Mouse (Mus musculus): ENCODE data around the gene Dpp10. TPM values are rescaled to one million over a fixed set of nuclear protein-coding genes. Genes with fewer than 3 reads are reported as not detected.
A peak's percentile ranks its signal among the peaks of the same experiment; 100 is the strongest.

Gene Dpp10
- polyA plus RNA-seq (2012; ENCODE audit: insufficient read depth, insufficient read length, missing spikeins), result 1.0 TPM in 1 of 2 replicates, not detected in the other

- no peaks in the 10 kb centered on the region for H3K4me1 ChIP-seq (ENCODE audit: control insufficient read depth, insufficient read depth, low read length)
- TF ChIP-seq POLR2A (IDR thresholded peaks at IDR 0.05; ENCODE audit: borderline replicate concordance, low read depth, low read length) (no peak), CTCF (IDR thresholded peaks at IDR 0.05; ENCODE audit: low read depth, low read length) (no peak)
Observed at GRCm38 (mm10) chr1:124044925-124045640, at the start of gene Dpp10. Gene Dpp10, minus strand, starts transcription at chr1:124045559.

GRCm38 (mm10) chr1:124048544-124048943 is 3.2 kb upstream of the Dpp10 start:
- no peak overlapping the region for H3K4me3 ChIP-seq (ENCODE audit: insufficient read depth, low read length)
- no peaks in the 10 kb centered on the region for H3K4me1 ChIP-seq (ENCODE audit: control insufficient read depth, insufficient read depth, low read length)
- TF ChIP-seq POLR2A (IDR thresholded peaks at IDR 0.05; ENCODE audit: borderline replicate concordance, low read depth, low read length) (no peak), CTCF (IDR thresholded peaks at IDR 0.05; ENCODE audit: low read depth, low read length) (no peak)
- H3K27ac ChIP-seq (ENCODE audit: insufficient read depth, low read depth, low read length), result no peak overlapping the region

More at GRCm38 (mm10) chr1:124044925-124045640, at the start of gene Dpp10:
- Histone ChIP-seq H3K4me3 (ENCODE audit: insufficient read depth, low read length) (peak within 1 kb of the TSS; percentile 50), H3K27ac (ENCODE audit: insufficient read depth, low read depth, low read length) (no peak within 1 kb of the TSS)

GRCm38 (mm10) chr1:124045761-124046300 is 472 bp upstream of the Dpp10 start:
- TF ChIP-seq POLR2A (IDR thresholded peaks at IDR 0.05; ENCODE audit: borderline replicate concordance, low read depth, low read length), result no peak
- no peak for TF ChIP-seq CTCF (IDR thresholded peaks at IDR 0.05; ENCODE audit: low read depth, low read length)
- peak overlapping the region; percentile 50 for H3K4me3 ChIP-seq (ENCODE audit: insufficient read depth, low read length)

GRCm38 (mm10) chr1:124044161-124044560 is 1.2 kb downstream of the Dpp10 start:
- H3K27ac ChIP-seq (ENCODE audit: insufficient read depth, low read depth, low read length), result no peak overlapping the region
- TF ChIP-seq CTCF (IDR thresholded peaks at IDR 0.05; ENCODE audit: low read depth, low read length), result no peak
- TF ChIP-seq POLR2A (IDR thresholded peaks at IDR 0.05; ENCODE audit: borderline replicate concordance, low read depth, low read length), result no peak
- no peak overlapping the region for H3K4me3 ChIP-seq (ENCODE audit: insufficient read depth, low read length)
- H3K4me1 ChIP-seq (ENCODE audit: control insufficient read depth, insufficient read depth, low read length), result no peaks in the 10 kb centered on the region

More at GRCm38 (mm10) chr1:124045761-124046300, 472 bp upstream of the Dpp10 start:
- Histone ChIP-seq H3K4me1 (ENCODE audit: control insufficient read depth, insufficient read depth, low read length) (no peaks in the 10 kb centered on the region), H3K27ac (ENCODE audit: insufficient read depth, low read depth, low read length) (no peak overlapping the region)

GRCm38 (mm10) chr1:124043421-124043820 is 1.9 kb downstream of the Dpp10 start:
- TF ChIP-seq CTCF (IDR thresholded peaks at IDR 0.05; ENCODE audit: low read depth, low read length) (no peak), POLR2A (IDR thresholded peaks at IDR 0.05; ENCODE audit: borderline replicate concordance, low read depth, low read length) (no peak)
- Histone ChIP-seq H3K27ac (ENCODE audit: insufficient read depth, low read depth, low read length) (no peak overlapping the region), H3K4me1 (ENCODE audit: control insufficient read depth, insufficient read depth, low read length) (no peaks in the 10 kb centered on the region), H3K4me3 (ENCODE audit: insufficient read depth, low read length) (no peak overlapping the region)

- H3K4me1 ChIP-seq (ENCODE audit: control insufficient read depth, insufficient read depth, low read length), result no peaks in the 10 kb centered on the region
- TF ChIP-seq CTCF (IDR thresholded peaks at IDR 0.05; ENCODE audit: low read depth, low read length), result no peak
- TF ChIP-seq POLR2A (IDR thresholded peaks at IDR 0.05; ENCODE audit: borderline replicate concordance, low read depth, low read length), result no peak
- H3K27ac ChIP-seq (ENCODE audit: insufficient read depth, low read depth, low read length), result no peak overlapping the region
- H3K4me3 ChIP-seq (ENCODE audit: insufficient read depth, low read length), result no peak overlapping the region
Observed at GRCm38 (mm10) chr1:124041559-124041958, 3.8 kb downstream of the Dpp10 start.

- Histone ChIP-seq H3K4me3 (ENCODE audit: insufficient read depth, low read length) (no peak overlapping the region), H3K4me1 (ENCODE audit: control insufficient read depth, insufficient read depth, low read length) (no peaks in the 10 kb centered on the region), H3K27ac (ENCODE audit: insufficient read depth, low read depth, low read length) (no peak overlapping the region)
- TF ChIP-seq CTCF (IDR thresholded peaks at IDR 0.05; ENCODE audit: low read depth, low read length), result no peak
- no peak for TF ChIP-seq POLR2A (IDR thresholded peaks at IDR 0.05; ENCODE audit: borderline replicate concordance, low read depth, low read length)
Observed at GRCm38 (mm10) chr1:124035306-124035990, 9.9 kb downstream of the Dpp10 start.

- Histone ChIP-seq H3K4me3 (ENCODE audit: insufficient read depth, low read length) (no peak overlapping the region), H3K27ac (ENCODE audit: insufficient read depth, low read depth, low read length) (no peak overlapping the region), H3K4me1 (ENCODE audit: control insufficient read depth, insufficient read depth, low read length) (no peaks in the 10 kb centered on the region)
- no peak for TF ChIP-seq CTCF (IDR thresholded peaks at IDR 0.05; ENCODE audit: low read depth, low read length)
- no peak for TF ChIP-seq POLR2A (IDR thresholded peaks at IDR 0.05; ENCODE audit: borderline replicate concordance, low read depth, low read length)
Observed at GRCm38 (mm10) chr1:124032677-124033076, 12.7 kb downstream of the Dpp10 start.

GRCm38 (mm10) chr1:124031968-124032367 is 13.4 kb downstream of the Dpp10 start:
- Histone ChIP-seq H3K4me3 (ENCODE audit: insufficient read depth, low read length) (no peak overlapping the region), H3K27ac (ENCODE audit: insufficient read depth, low read depth, low read length) (no peak overlapping the region), H3K4me1 (ENCODE audit: control insufficient read depth, insufficient read depth, low read length) (no peaks in the 10 kb centered on the region)
- TF ChIP-seq POLR2A (IDR thresholded peaks at IDR 0.05; ENCODE audit: borderline replicate concordance, low read depth, low read length) (no peak), CTCF (IDR thresholded peaks at IDR 0.05; ENCODE audit: low read depth, low read length) (no peak)

- H3K27ac ChIP-seq (ENCODE audit: insufficient read depth, low read depth, low read length), result no peak overlapping the region
- no peaks in the 10 kb centered on the region for H3K4me1 ChIP-seq (ENCODE audit: control insufficient read depth, insufficient read depth, low read length)
- H3K4me3 ChIP-seq (ENCODE audit: insufficient read depth, low read length), result no peak overlapping the region
- TF ChIP-seq POLR2A (IDR thresholded peaks at IDR 0.05; ENCODE audit: borderline replicate concordance, low read depth, low read length), result no peak
- TF ChIP-seq CTCF (IDR thresholded peaks at IDR 0.05; ENCODE audit: low read depth, low read length), result no peak
Observed at GRCm38 (mm10) chr1:124002797-124003196, 42.6 kb downstream of the Dpp10 start.

Data from bone marrow macrophage, adult 2 months (primary cell).